Comparison of ENCODE assay signal across 22 mouse cellular contexts in the genomic region with DNA sequence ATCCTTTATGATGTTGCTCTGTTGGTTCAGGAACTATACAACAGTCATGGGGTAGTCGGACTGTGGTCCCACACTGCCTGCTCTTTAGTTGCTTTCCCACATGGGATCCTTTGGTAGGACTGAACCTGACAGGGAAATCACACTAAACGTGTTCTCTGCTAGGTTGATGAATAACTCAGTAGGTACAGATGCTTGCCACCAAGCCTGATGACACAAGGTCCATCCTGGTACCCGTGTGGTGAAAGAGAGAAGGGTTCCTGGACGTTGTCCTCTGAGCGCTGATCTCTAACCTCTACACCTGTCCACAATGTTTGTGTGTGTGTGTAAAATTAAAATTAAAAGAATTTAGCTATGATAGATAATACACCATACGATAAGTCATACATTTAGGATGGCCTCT.
"Had no signal": no experiment of that assay in that cellular context is flagged by ENCODE, and none has a peak within 500 bp of the region (broad histone marks: within the 10 kb centered on the region; RNA-seq: fewer than 3 reads in every experiment).

No protein-coding gene starts in this region.

- H3K9ac ChIP-seq: limb, embryonic 13.5 days; liver, embryonic 13.5 days; lung, embryonic 14.5 days; midbrain, embryonic 12.5 days; midbrain, embryonic 15.5 days; neural tube, embryonic 12.5 days; neural tube, embryonic 15.5 days had no signal

- H3K4me3 ChIP-seq: layer of hippocampus, adult 2 months; limb, embryonic 10.5 days; limb, embryonic 13.5 days; liver, embryonic 13.5 days; midbrain, embryonic 12.5 days; midbrain, embryonic 15.5 days; neural tube, embryonic 12.5 days; neural tube, embryonic 15.5 days had no signal

- H3K27ac ChIP-seq: kidney, postnatal 0 days; layer of hippocampus, adult 2 months; limb, embryonic 10.5 days; limb, embryonic 13.5 days; liver, embryonic 13.5 days; macrophage; midbrain, embryonic 12.5 days; midbrain, embryonic 15.5 days; neural tube, embryonic 12.5 days; neural tube, embryonic 15.5 days; stomach, postnatal 0 days had no signal

- H3K4me2 ChIP-seq: limb, embryonic 13.5 days; liver, embryonic 13.5 days; lung, embryonic 14.5 days; midbrain, embryonic 12.5 days; midbrain, embryonic 15.5 days; neural tube, embryonic 12.5 days; neural tube, embryonic 15.5 days had no signal

- H3K4me1 ChIP-seq: liver, embryonic 13.5 days; midbrain, embryonic 15.5 days; neural tube, embryonic 12.5 days had no signal

- H3K27me3 ChIP-seq: limb, embryonic 13.5 days; liver, embryonic 13.5 days; neural tube, embryonic 12.5 days; neural tube, embryonic 15.5 days had no signal

- ATAC-seq: intestine, postnatal 0 days; lung, postnatal 0 days; midbrain, embryonic 15.5 days had no signal

- H3K36me3 ChIP-seq: limb, embryonic 10.5 days; limb, embryonic 13.5 days; liver, embryonic 13.5 days; midbrain, embryonic 12.5 days; midbrain, embryonic 15.5 days; neural tube, embryonic 12.5 days; neural tube, embryonic 15.5 days had no signal

- DNase-seq: kidney, adult 8-10 months; layer of hippocampus, adult 9-11 months; liver, embryonic 13.5 days; lung, embryonic 14.5 days; right cerebral cortex, adult 18-20 months; right cerebral cortex, postnatal 14 days; right cerebral cortex, postnatal 4 days; thymus, adult 2 months; thymus, postnatal 14 days; thymus, postnatal 4 days had no signal

- H3K9me3 ChIP-seq: limb, embryonic 10.5 days; limb, embryonic 13.5 days; liver, embryonic 13.5 days; midbrain, embryonic 12.5 days; midbrain, embryonic 15.5 days; neural tube, embryonic 12.5 days; neural tube, embryonic 15.5 days had no signal
